Mouse (Mus musculus): ENCODE data around the gene Gtf2ird1. TPM values are rescaled to one million over a fixed set of nuclear protein-coding genes. Genes with fewer than 3 reads are reported as not detected.
"Not testable (repeated sequence)": the region's sequence is repeated elsewhere in the genome, so short reads cannot be mapped to it uniquely, and the experiment has no call there.

The Gtf2ird1 gene
- total RNA-seq, 2 experiments from 2014 or later = 38.5 to 57.8 TPM

GRCm38 (mm10) chr5:134455186-134455895, 1.2 kb downstream of the Gtf2ird1 start:
- no peak for DNase-seq (ENCODE audit: low spot score in 2 of 2)
- intact Hi-C loops (cut with DNase I) = loop anchor here (5.0 kb wide), 1 partner anchor 53 kb away; no protein-coding TSS in a partner anchor

GRCm38 (mm10) chr5:134454421-134454820, 2.1 kb downstream of the Gtf2ird1 start:
- intact Hi-C loops (cut with DNase I) = no loop called here
- no peak for DNase-seq (ENCODE audit: low spot score in 2 of 2)

- intact Hi-C loops (cut with DNase I) = no loop called here
- DNase-seq (ENCODE audit: low spot score in 2 of 2) = no peak
These were observed 2.9 kb downstream of the Gtf2ird1 start for GRCm38 (mm10) chr5:134453577-134453976.

DNA sequence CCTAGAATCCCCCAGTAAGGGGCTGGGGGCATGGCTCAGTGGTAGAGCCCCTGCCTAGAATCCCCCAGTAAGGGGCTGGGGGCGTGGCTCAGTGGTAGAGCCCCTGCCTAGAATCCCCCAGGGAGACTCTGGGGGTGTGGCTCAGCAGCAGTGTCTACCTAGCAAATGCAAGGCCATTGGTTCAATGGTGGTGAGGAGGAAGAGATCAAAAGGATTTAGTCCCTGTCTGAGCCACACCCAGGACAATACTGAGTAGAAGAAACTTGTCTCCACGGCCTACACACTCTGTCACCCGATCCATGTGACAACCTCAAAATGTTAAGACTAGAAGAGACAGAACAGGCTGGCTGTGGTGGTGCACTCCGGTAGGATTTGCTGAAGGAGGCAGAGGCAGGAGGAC, 9.8 kb downstream of the Gtf2ird1 start:
- DNase-seq (ENCODE audit: low spot score in 2 of 2); intact Hi-C loops (cut with DNase I): not testable (repeated sequence)

DNA sequence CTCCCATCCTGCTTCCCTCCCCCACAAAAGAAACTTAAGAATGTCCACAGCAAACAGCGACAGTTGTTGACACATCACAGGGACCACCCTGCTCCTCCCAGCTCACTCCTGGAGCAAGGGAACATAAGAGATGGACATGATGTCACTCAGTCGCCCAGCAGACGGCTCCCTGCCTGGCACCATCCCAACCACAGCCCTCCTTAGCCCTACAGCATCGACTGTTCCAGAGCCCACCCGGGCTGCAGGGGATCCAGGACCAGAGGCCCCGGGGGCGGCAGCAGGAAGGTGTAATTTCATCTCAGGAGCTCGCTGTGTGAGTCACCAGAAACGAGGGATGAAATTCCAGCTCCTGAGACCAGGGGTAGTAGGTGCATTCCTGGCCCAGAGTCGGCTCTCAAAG, 10.6 kb downstream of the Gtf2ird1 start:
- intact Hi-C loops (cut with DNase I) = no loop called here
- DNase-seq (ENCODE audit: low spot score in 2 of 2) = no peak

DNA sequence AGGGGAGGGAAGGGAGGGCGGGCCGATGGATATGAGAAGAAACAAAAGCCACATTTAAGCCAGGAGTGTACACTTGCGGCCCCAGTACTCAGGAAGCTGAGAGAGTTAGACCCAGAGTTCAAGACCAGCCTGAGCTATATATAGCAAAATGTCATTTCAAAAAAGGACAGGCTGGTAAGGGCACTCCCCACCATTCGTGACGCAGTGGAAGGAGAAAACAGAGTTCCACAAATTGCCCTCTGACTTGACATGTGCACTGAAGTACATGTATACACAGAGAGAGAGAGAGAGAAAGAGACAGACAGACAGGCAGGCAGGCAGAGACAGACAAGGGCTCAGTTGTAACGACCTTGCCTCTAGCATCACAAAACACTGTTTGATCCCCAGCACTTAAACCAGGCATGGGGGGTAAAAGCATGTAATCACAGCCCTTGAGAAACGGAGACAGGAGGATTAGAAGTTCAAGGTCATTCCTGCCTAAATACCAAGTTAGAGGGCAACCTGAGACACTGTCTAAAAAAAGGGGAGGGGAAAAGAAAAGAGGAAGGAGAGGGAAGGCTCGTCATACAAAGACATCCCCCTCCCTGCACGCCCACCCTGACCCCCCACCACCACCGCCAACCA, 11.2 kb downstream of the Gtf2ird1 start:
- intact Hi-C loops (cut with DNase I) = no loop called here
- no peak for DNase-seq (ENCODE audit: low spot score in 2 of 2)

DNA sequence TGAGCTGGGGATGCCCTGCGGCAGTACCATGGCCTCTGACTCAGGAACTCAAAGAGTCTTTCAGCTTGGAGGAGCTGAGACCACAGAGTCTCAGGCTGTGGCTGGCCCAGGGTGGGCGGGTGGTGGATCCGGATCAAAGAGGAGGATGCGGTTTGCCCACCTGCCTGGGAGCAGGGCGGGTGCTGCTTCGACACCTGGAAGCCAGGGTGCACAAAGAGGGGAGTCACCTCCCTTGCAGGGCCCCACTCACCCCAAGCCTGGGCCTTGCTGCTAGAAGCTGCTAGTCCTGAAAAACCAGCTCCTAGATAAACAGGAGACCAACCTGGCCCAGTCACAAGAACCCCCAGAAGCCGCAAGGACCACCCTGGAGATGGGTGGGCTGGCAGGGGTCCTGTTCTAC, 12.0 kb downstream of the Gtf2ird1 start:
- intact Hi-C loops (cut with DNase I) = no loop called here
- no peak for DNase-seq (ENCODE audit: low spot score in 2 of 2)

- intact Hi-C loops (cut with DNase I) = no loop called here
- no peak for DNase-seq (ENCODE audit: low spot score in 2 of 2)
These were observed 14.4 kb downstream of the Gtf2ird1 start for GRCm38 (mm10) chr5:134442066-134442465.

DNA sequence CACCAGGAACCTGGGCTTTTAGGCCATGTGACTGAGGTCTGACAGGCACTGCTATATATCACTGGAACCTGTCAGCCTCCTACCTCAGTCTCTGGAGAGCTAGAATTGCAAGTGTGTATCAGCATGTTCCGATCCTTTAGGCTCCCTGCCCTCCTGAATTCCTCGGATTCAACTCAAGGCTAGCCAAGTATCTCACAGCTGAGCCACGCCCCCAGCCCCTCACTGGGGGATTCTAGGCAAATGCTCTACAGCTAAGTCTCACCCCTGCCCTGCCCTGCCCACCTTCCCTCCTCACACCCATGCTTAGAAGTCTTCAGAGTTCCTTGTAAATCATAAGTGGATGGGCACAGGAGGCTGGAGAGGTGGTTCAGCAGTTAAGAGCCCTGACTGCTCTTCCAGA, 15.4 kb downstream of the Gtf2ird1 start:
- intact Hi-C loops (cut with DNase I) = no loop called here
- no peak for DNase-seq (ENCODE audit: low spot score in 2 of 2)

DNA sequence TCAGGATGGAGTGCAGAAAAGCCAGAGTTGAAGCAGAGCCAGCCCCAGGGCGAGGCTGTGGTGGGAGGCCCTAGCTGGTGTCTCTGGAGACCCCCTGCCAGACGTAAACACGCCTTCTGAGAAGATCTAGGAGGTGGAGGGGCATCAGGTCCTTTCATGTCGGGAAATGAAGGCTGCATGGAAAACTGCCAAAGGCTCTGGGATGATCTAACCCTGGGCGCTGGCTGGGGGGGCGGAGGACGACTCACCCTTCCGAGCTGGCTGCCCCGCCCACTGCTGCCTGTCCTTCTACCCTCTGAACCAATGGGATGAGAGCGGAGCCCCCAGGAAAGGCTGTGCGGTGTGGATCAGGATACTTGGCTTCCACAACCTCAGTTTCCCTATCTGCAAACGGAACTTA, 16.4 kb downstream of the Gtf2ird1 start:
- no peak for DNase-seq (ENCODE audit: low spot score in 2 of 2)
- intact Hi-C loops (cut with DNase I) = no loop called here

- DNase-seq (ENCODE audit: low spot score in 2 of 2) = no peak
- intact Hi-C loops (cut with DNase I) = no loop called here
These were observed 17.0 kb downstream of the Gtf2ird1 start for GRCm38 (mm10) chr5:134439481-134439880.

- intact Hi-C loops (cut with DNase I) = no loop called here
- no peak for DNase-seq (ENCODE audit: low spot score in 2 of 2)
These were observed 17.7 kb downstream of the Gtf2ird1 start for GRCm38 (mm10) chr5:134438676-134439425.

GRCm38 (mm10) chr5:134437459-134437827, 19.1 kb downstream of the Gtf2ird1 start:
- intact Hi-C loops (cut with DNase I) = no loop called here
- peak; percentile 17 to 33 for DNase-seq (ENCODE audit: low spot score in 2 of 2)

- DNase-seq (ENCODE audit: low spot score in 2 of 2) = no peak
- intact Hi-C loops (cut with DNase I) = no loop called here
These were observed 19.6 kb downstream of the Gtf2ird1 start for GRCm38 (mm10) chr5:134436782-134437458.

- intact Hi-C loops (cut with DNase I) = no loop called here
- peak in 1 of 2 experiments; percentile 19 for DNase-seq (ENCODE audit: low spot score in 2 of 2)
These were observed 20.6 kb downstream of the Gtf2ird1 start for GRCm38 (mm10) chr5:134435836-134436331.

DNA sequence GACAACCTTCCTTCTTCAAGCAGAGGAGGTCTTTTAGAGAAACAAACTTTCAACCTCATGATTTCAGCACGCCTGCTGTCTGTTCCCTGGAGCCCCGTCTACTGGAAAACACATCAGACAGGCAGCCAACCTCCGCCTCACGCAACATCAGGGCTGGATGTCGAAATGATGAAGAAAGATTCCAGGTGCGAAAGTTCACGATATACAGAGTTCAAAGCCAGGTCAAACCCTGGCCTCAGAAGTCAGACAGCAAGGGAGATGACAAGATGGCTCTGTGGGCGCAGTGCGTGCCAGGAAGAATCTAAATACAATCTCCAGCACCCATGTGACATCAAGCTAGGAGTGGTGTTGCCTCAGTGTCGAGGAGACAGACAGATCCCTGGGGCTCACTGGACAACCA, 23.4 kb downstream of the Gtf2ird1 start:
- intact Hi-C loops (cut with DNase I) = no loop called here

GRCm38 (mm10) chr5:134430087-134430486, 26.4 kb downstream of the Gtf2ird1 start:
- DNase-seq (ENCODE audit: low spot score in 2 of 2) = no peak
- intact Hi-C loops (cut with DNase I) = no loop called here

More for the DNA sequence above, 23.4 kb downstream of the Gtf2ird1 start:
- no peak for DNase-seq (ENCODE audit: low spot score in 2 of 2)

DNA sequence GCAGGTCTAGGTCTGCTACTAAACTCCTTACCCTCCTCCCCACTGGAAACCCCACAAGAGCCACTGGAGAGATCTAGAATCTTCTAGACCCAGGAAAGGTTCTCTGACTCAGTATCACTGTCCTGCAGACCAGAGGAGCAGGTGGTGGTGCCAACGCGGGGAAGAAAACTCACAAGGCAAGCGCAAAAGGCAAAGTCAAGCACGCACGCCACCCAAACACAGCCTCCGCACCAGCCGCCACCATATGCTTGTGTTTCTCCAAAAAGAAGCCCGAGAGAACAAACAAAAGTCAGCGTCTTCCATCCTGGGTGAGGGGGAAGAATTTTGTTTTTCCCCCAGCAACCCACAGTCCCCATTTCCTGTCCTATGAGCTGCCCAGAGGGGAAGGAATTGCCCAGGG, 28.9 kb downstream of the Gtf2ird1 start:
- intact Hi-C loops (cut with DNase I) = loop anchor here (5.0 kb wide), 1 partner anchor 40 kb away; no protein-coding TSS in a partner anchor
- DNase-seq (ENCODE audit: low spot score in 2 of 2) = peak; percentile 82 to 86

DNA sequence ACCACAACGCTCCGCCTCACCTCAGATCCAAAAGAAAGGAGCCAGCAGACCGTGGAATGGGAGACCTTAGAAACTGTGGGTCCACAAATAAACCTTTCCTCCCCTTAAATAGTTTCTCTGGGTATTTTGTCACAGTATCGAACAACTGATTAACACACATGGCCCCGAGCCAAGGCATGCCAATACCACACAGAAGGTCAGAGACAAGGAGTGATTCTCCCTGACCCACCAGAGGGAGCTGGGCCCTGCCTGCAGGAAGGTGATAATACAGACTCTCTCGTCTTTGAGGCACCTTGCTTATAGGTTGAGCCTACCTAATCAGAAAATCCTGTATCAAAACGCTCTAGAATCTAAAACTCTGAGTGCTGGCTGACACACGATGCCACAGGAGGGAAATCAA, 30.9 kb downstream of the Gtf2ird1 start:
- DNase-seq (ENCODE audit: low spot score in 2 of 2) = no peak

DNA sequence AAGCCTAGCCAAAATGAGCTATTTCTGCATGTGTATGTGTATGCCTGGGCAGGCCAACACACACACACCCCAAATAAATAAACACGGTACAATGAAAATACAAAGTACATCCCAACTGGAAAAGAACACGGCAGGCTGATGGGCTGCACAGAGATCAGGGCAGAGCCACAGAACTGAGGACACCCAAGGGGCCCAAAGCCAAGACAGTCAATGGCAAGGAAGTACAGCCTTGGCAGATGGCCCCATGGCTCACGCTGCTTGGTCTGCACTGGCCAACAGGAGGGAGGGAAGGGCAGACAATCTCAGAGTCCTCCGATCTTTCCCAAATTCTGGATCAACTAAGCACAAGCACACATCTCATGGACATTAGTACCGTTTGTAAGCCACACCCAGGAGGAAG, 32.6 kb downstream of the Gtf2ird1 start:
- intact Hi-C loops (cut with DNase I) = no loop called here
- DNase-seq (ENCODE audit: low spot score in 2 of 2) = no peak

More for the DNA sequence above, 30.9 kb downstream of the Gtf2ird1 start:
- intact Hi-C loops (cut with DNase I) = loop anchor here (5.0 kb wide), 1 partner anchor 42 kb away; no protein-coding TSS in a partner anchor

All from left cerebral cortex, postnatal 36 days (tissue).